Mouse (Mus musculus) 3T3-L1 (cell line): ENCODE measurements at regions not wholly inside any gene's neighbourhood (a gene's known extent, or its start where the extent isn't known, plus 50 kb on each side); places are given as distances from the start of the nearest gene placed in this dataset.

Source experiments
- DNase-seq: peaks from one replicate; pipeline ENCODE4 v3.0.0-alpha.2; 2015; ENCODE audit warnings: low read depth, low spot score

- no peak for DNase-seq
These were observed 242.9 kb upstream of the Adgrl2 start for GRCm38 (mm10) chr3:149233191-149233641.

GRCm38 (mm10) chr3:149231346-149231745 is 241.0 kb upstream of the Adgrl2 start:
- no peak for DNase-seq

GRCm38 (mm10) chr3:149227556-149227955 is 237.2 kb upstream of the Adgrl2 start:
- no peak for DNase-seq

GRCm38 (mm10) chr3:149226723-149227122 is 236.4 kb upstream of the Adgrl2 start:
- DNase-seq, result no peak

GRCm38 (mm10) chr3:149225684-149226083 is 235.3 kb upstream of the Adgrl2 start:
- no peak for DNase-seq

- no peak for DNase-seq
These were observed 233.9 kb upstream of the Adgrl2 start for GRCm38 (mm10) chr3:149224271-149224670.

GRCm38 (mm10) chr3:149223776-149224175 is 233.4 kb upstream of the Adgrl2 start:
- no peak for DNase-seq

GRCm38 (mm10) chr3:149220958-149221357 is 230.6 kb upstream of the Adgrl2 start:
- no peak for DNase-seq

GRCm38 (mm10) chr3:149220304-149220951 is 230.1 kb upstream of the Adgrl2 start:
- DNase-seq, result no peak

- no peak for DNase-seq
These were observed 229.3 kb upstream of the Adgrl2 start for GRCm38 (mm10) chr3:149219381-149220303.

GRCm38 (mm10) chr3:149217916-149218803 is 227.8 kb upstream of the Adgrl2 start:
- no peak for DNase-seq

GRCm38 (mm10) chr3:149216759-149217400 is 226.5 kb upstream of the Adgrl2 start:
- no peak for DNase-seq

GRCm38 (mm10) chr3:149215691-149216090 is 225.3 kb upstream of the Adgrl2 start:
- no peak for DNase-seq

- DNase-seq, result no peak
These were observed 221.6 kb upstream of the Adgrl2 start for GRCm38 (mm10) chr3:149211909-149212308.

GRCm38 (mm10) chr3:149209260-149209659 is 218.9 kb upstream of the Adgrl2 start:
- no peak for DNase-seq

- no peak for DNase-seq
These were observed 213.1 kb upstream of the Adgrl2 start for GRCm38 (mm10) chr3:149203451-149203850.

- DNase-seq, result no peak
These were observed 206.3 kb upstream of the Adgrl2 start for GRCm38 (mm10) chr3:149196477-149197185.

GRCm38 (mm10) chr3:149190856-149191576 is 200.7 kb upstream of the Adgrl2 start:
- DNase-seq, result no peak

GRCm38 (mm10) chr3:149184136-149184551 is 193.8 kb upstream of the Adgrl2 start:
- no peak for DNase-seq

GRCm38 (mm10) chr3:149182095-149182494 is 191.7 kb upstream of the Adgrl2 start:
- no peak for DNase-seq
